Mouse (Mus musculus) 3T3-L1 (cell line): ENCODE measurements at regions not wholly inside any gene's neighbourhood (a gene's known extent, or its start where the extent isn't known, plus 50 kb on each side); places are given as distances from the start of the nearest gene placed in this dataset.
"Not testable (repeated sequence)": the region's sequence is repeated elsewhere in the genome, so short reads cannot be mapped to it uniquely, and the experiment has no call there.

Source experiments
- DNase-seq: peaks from one replicate; pipeline ENCODE4 v3.0.0-alpha.2; 2015; ENCODE audit warnings: low read depth, low spot score

- DNase-seq = no peak
Observed at GRCm38 (mm10) chr6:74966046-74966445, 1496.6 kb upstream of the 4931417E11Rik start.

- no peak for DNase-seq
Observed at GRCm38 (mm10) chr6:74928485-74928884, 1459.0 kb upstream of the 4931417E11Rik start.

GRCm38 (mm10) chr6:74903551-74903950 is 1434.1 kb upstream of the 4931417E11Rik start:
- peak; percentile 37 for DNase-seq

- DNase-seq = no peak
Observed at GRCm38 (mm10) chr6:74870626-74871320, 1401.3 kb upstream of the 4931417E11Rik start.

GRCm38 (mm10) chr6:74820696-74821095 is 1351.2 kb upstream of the 4931417E11Rik start:
- not testable (repeated sequence) for DNase-seq
